Mouse (Mus musculus) kidney, embryonic 15.5 days (tissue): ENCODE results near the gene Mat2a. TPM values are rescaled to one million over a fixed set of nuclear protein-coding genes. Genes with fewer than 3 reads are reported as not detected.

Experiments used
- ATAC-seq: fragments of 200-750 bp; cut with Nextera tagmentation; replicated peaks from 2 replicates; pipeline ENCODE4 v1.8.0; 2017; ENCODE audit warnings: moderate TSS enrichment; ENCODE audit not compliant: low FRiP score
- H3K27ac ChIP-seq: fragments of 300-500 bp; sonication (generic); 2 replicates; pipeline ENCODE4 v1.5.1; 2015; ENCODE audit warnings: mild to moderate bottlenecking, inconsistent platforms
- H3K27me3 ChIP-seq: fragments of 300-500 bp; sonication (generic); 2 replicates; pipeline ENCODE4 v1.6.1; 2015; ENCODE audit warnings: inconsistent platforms
- H3K36me3 ChIP-seq: fragments of 300-500 bp; sonication (generic); 2 replicates; pipeline ENCODE4 v1.6.1; 2015; ENCODE audit warnings: inconsistent platforms
- H3K4me1 ChIP-seq: fragments of 300-500 bp; sonication (generic); 2 replicates; pipeline ENCODE4 v1.6.1; 2015; ENCODE audit warnings: inconsistent platforms
- H3K4me2 ChIP-seq: fragments of 300-500 bp; sonication (generic); 2 replicates; pipeline ENCODE4 v1.6.1; 2015; ENCODE audit warnings: moderate library complexity, mild to moderate bottlenecking, inconsistent platforms
- H3K4me3 ChIP-seq: fragments of 300-500 bp; sonication (generic); replicated peaks from 2 replicates; pipeline ENCODE4 v1.5.1; 2015; ENCODE audit warnings: mild to moderate bottlenecking, inconsistent platforms
- H3K9ac ChIP-seq: fragments of 300-500 bp; sonication (generic); 2 replicates; pipeline ENCODE4 v1.6.1; 2015; ENCODE audit warnings: mild to moderate bottlenecking, inconsistent platforms
- H3K9me3 ChIP-seq: fragments of 300-500 bp; sonication (generic); replicated peaks from 2 replicates; pipeline ENCODE4 v1.6.1; 2016; ENCODE audit warnings: inconsistent platforms
- WGBS: fragments of 180-500 bp; shearing (Covaris S2); methylation state at CpG from one replicate; pipeline ENCODE4 v1.1.7; 2015; ENCODE audit warnings: mixed read lengths; 5-methylcytosine and 5-hydroxymethylcytosine counted together
- polyA plus RNA-seq: library from polyadenylated mRNA; unstranded; fragments of >200 nt; fragmentation: Nextera tagmentation; extraction: Ambion mirVana; gene quantifications from 2 replicates; pipeline ENCODE4 v1.2.1, GENCODE M21; 2015

The Mat2a gene
- polyA plus RNA-seq, 1 experiment from 2014 or later: 418 TPM

GRCm38 (mm10) chr6:72428036-72428435, 11.3 kb downstream of the Mat2a start:
- Histone ChIP-seq H3K4me2 (no peak overlapping the region), H3K27ac (no peak overlapping the region), H3K4me3 (no peak overlapping the region), H3K4me1 (no peaks in the 10 kb centered on the region), H3K27me3 (no peaks in the 10 kb centered on the region), H3K9ac (no peak overlapping the region), H3K9me3 (no peaks in the 10 kb centered on the region), H3K36me3 (peaks cover 98% of the 10 kb centered on the region)
- WGBS: 27% methylated on average over 8 of the region's 8 CpGs
- peak; percentile 69; the same call in 1 of the 2 replicates for ATAC-seq

GRCm38 (mm10) chr6:72425646-72426045, 13.7 kb downstream of the Mat2a start:
- no peak for ATAC-seq
- H3K9me3 ChIP-seq: no peaks in the 10 kb centered on the region
- no peak overlapping the region for H3K4me2 ChIP-seq
- H3K4me1 ChIP-seq: no peaks in the 10 kb centered on the region
- H3K4me3 ChIP-seq: no peak overlapping the region
- peaks cover 98% of the 10 kb centered on the region for H3K36me3 ChIP-seq
- H3K9ac ChIP-seq: no peak overlapping the region
- no peak overlapping the region for H3K27ac ChIP-seq
- 91% methylated on average over 11 of the region's 11 CpGs for WGBS
- H3K27me3 ChIP-seq: no peaks in the 10 kb centered on the region

GRCm38 (mm10) chr6:72420901-72421300, 18.5 kb downstream of the Mat2a start:
- no peak overlapping the region for H3K27ac ChIP-seq
- H3K9me3 ChIP-seq: no peaks in the 10 kb centered on the region
- ATAC-seq: no peak

GRCm38 (mm10) chr6:72419806-72420205, 19.6 kb downstream of the Mat2a start:
- ATAC-seq: no peak
- H3K4me3 ChIP-seq: no peak overlapping the region
- H3K36me3 ChIP-seq: peaks cover 86% of the 10 kb centered on the region
- H3K27ac ChIP-seq: no peak overlapping the region
- H3K4me2 ChIP-seq: no peak overlapping the region
- 89% methylated on average over 1 of the region's 1 CpGs for WGBS
- no peaks in the 10 kb centered on the region for H3K9me3 ChIP-seq
- H3K9ac ChIP-seq: no peak overlapping the region
- H3K4me1 ChIP-seq: peaks cover 14% of the 10 kb centered on the region
- no peaks in the 10 kb centered on the region for H3K27me3 ChIP-seq

More at GRCm38 (mm10) chr6:72420901-72421300, 18.5 kb downstream of the Mat2a start:
- H3K36me3 ChIP-seq: peaks cover 97% of the 10 kb centered on the region
- WGBS: 92% methylated on average over 10 of the region's 10 CpGs
- no peak overlapping the region for H3K4me2 ChIP-seq
- no peaks in the 10 kb centered on the region for H3K27me3 ChIP-seq
- no peak overlapping the region for H3K9ac ChIP-seq
- no peak overlapping the region for H3K4me3 ChIP-seq
- peaks cover 3% of the 10 kb centered on the region; the same call in 1 of the 2 replicates for H3K4me1 ChIP-seq

GRCm38 (mm10) chr6:72418279-72418678, 21.1 kb downstream of the Mat2a start:
- no peak for ATAC-seq
- Histone ChIP-seq H3K9me3 (no peaks in the 10 kb centered on the region), H3K27ac (no peak overlapping the region), H3K9ac (no peak overlapping the region), H3K4me3 (no peak overlapping the region), H3K36me3 (peaks cover 71% of the 10 kb centered on the region), H3K4me2 (no peak overlapping the region), H3K4me1 (peaks cover 22% of the 10 kb centered on the region), H3K27me3 (no peaks in the 10 kb centered on the region)
- WGBS: 85% methylated on average over 4 of the region's 4 CpGs

GRCm38 (mm10) chr6:72415964-72416772, 23.2 kb downstream of the Mat2a start:
- Histone ChIP-seq H3K4me2 (no peak overlapping the region), H3K36me3 (peaks cover 50% of the 10 kb centered on the region)

GRCm38 (mm10) chr6:72415181-72415580, 24.2 kb downstream of the Mat2a start:
- Histone ChIP-seq H3K27ac (no peak overlapping the region), H3K9me3 (no peaks in the 10 kb centered on the region), H3K4me2 (peak overlapping the region; percentile 72), H3K9ac (peak overlapping the region; percentile 65; the same call in 1 of the 2 replicates), H3K4me3 (peak overlapping the region; percentile 59), H3K27me3 (no peaks in the 10 kb centered on the region), H3K36me3 (peaks cover 40% of the 10 kb centered on the region), H3K4me1 (peaks cover 22% of the 10 kb centered on the region)
- 88% methylated on average over 5 of the region's 5 CpGs for WGBS
- no peak for ATAC-seq

More at GRCm38 (mm10) chr6:72415964-72416772, 23.2 kb downstream of the Mat2a start:
- H3K4me1 ChIP-seq: peaks cover 22% of the 10 kb centered on the region
- WGBS: 79% methylated on average over 7 of the region's 7 CpGs
- H3K4me3 ChIP-seq: no peak overlapping the region
- ATAC-seq: no peak
- H3K9ac ChIP-seq: no peak overlapping the region
- no peaks in the 10 kb centered on the region for H3K9me3 ChIP-seq
- H3K27ac ChIP-seq: no peak overlapping the region
- H3K27me3 ChIP-seq: no peaks in the 10 kb centered on the region

- H3K4me2 ChIP-seq: peak within 1 kb of the TSS; percentile 72
- H3K36me3 ChIP-seq: peaks cover 30% of the 10 kb centered on the region
- no peaks in the 10 kb centered on the region for H3K9me3 ChIP-seq
- WGBS: 1% methylated on average over 33 of the region's 33 CpGs
- H3K9ac ChIP-seq: peak within 1 kb of the TSS; percentile 65
- peak within 1 kb of the TSS; percentile 61 for H3K27ac ChIP-seq
- peak; percentile 96 for ATAC-seq
- H3K4me3 ChIP-seq: peak within 1 kb of the TSS; percentile 59
- no peaks in the 10 kb centered on the region for H3K27me3 ChIP-seq
- H3K4me1 ChIP-seq: peaks cover 22% of the 10 kb centered on the region
Observed at GRCm38 (mm10) chr6:72414076-72414756, 25.1 kb downstream of the Mat2a start, which contains the start of gene Ggcx. TSS of gene Ggcx (plus strand) at chr6:72414308.

GRCm38 (mm10) chr6:72410518-72410917, 28.8 kb downstream of the Mat2a start:
- Histone ChIP-seq H3K4me3 (no peak overlapping the region), H3K9ac (no peak overlapping the region), H3K4me2 (no peak overlapping the region), H3K4me1 (peaks cover 14% of the 10 kb centered on the region), H3K9me3 (no peaks in the 10 kb centered on the region), H3K27ac (no peak overlapping the region), H3K27me3 (no peaks in the 10 kb centered on the region), H3K36me3 (no peaks in the 10 kb centered on the region)
- no peak for ATAC-seq
- 72% methylated on average over 7 of the region's 7 CpGs for WGBS

- Histone ChIP-seq H3K36me3 (no peaks in the 10 kb centered on the region), H3K4me2 (no peak overlapping the region), H3K27me3 (no peaks in the 10 kb centered on the region), H3K4me1 (peaks cover 10% of the 10 kb centered on the region), H3K27ac (no peak overlapping the region), H3K4me3 (no peak overlapping the region), H3K9ac (no peak overlapping the region), H3K9me3 (no peaks in the 10 kb centered on the region)
- WGBS: 42% methylated on average over 1 of the region's 1 CpGs
- no peak for ATAC-seq
Observed at GRCm38 (mm10) chr6:72410003-72410402, 29.4 kb downstream of the Mat2a start.

- WGBS: 19% methylated on average over 3 of the region's 3 CpGs
- H3K9me3 ChIP-seq: no peaks in the 10 kb centered on the region
Observed at GRCm38 (mm10) chr6:72409567-72409966, 29.8 kb downstream of the Mat2a start.

GRCm38 (mm10) chr6:72407119-72407518, 32.2 kb downstream of the Mat2a start:
- Histone ChIP-seq H3K9ac (no peak overlapping the region), H3K9me3 (no peaks in the 10 kb centered on the region), H3K4me2 (no peak overlapping the region), H3K4me3 (no peak overlapping the region), H3K4me1 (no peaks in the 10 kb centered on the region), H3K27ac (no peak overlapping the region), H3K27me3 (no peaks in the 10 kb centered on the region), H3K36me3 (no peaks in the 10 kb centered on the region)
- ATAC-seq: peak; percentile 86
- 2% methylated on average over 5 of the region's 5 CpGs for WGBS

More at GRCm38 (mm10) chr6:72409567-72409966, 29.8 kb downstream of the Mat2a start:
- H3K4me3 ChIP-seq: no peak overlapping the region
- H3K36me3 ChIP-seq: no peaks in the 10 kb centered on the region
- no peak overlapping the region for H3K4me2 ChIP-seq
- H3K9ac ChIP-seq: no peak overlapping the region
- H3K27me3 ChIP-seq: no peaks in the 10 kb centered on the region
- no peak for ATAC-seq
- no peak overlapping the region for H3K27ac ChIP-seq
- peaks cover 6% of the 10 kb centered on the region for H3K4me1 ChIP-seq
